Mouse (Mus musculus): ENCODE data around the gene Fam196b.

Gene Fam196b

GRCm38 (mm10) chr11:34314534-34315379 is at the start of gene Fam196b:
TSS of gene Fam196b (plus strand) at chr11:34314822.
- CTCF ChIA-PET, result interaction anchor here (0.6 kb wide), 2 partner anchors 15 to 44 kb away, joined by 3 to 5 read pairs; no protein-coding TSS in a partner anchor

- CTCF ChIA-PET, result no interaction called here
These were observed 42.6 kb upstream of the Fam196b start for GRCm38 (mm10) chr11:34272016-34272415.

GRCm38 (mm10) chr11:34275941-34276340 is 38.7 kb upstream of the Fam196b start:
- CTCF ChIA-PET, result no interaction called here

GRCm38 (mm10) chr11:34276363-34277046 is 38.1 kb upstream of the Fam196b start:
- CTCF ChIA-PET, result no interaction called here

GRCm38 (mm10) chr11:34277047-34277445 is 37.6 kb upstream of the Fam196b start:
- CTCF ChIA-PET, result no interaction called here

GRCm38 (mm10) chr11:34284124-34284808 is 30.4 kb upstream of the Fam196b start:
- CTCF ChIA-PET, result interaction anchor here (1.5 kb wide), 1 partner anchor 11 kb away, joined by 3 read pairs; no protein-coding TSS in a partner anchor

- CTCF ChIA-PET, result no interaction called here
These were observed 24.4 kb upstream of the Fam196b start for GRCm38 (mm10) chr11:34290265-34290664.

GRCm38 (mm10) chr11:34290708-34291107 is 23.9 kb upstream of the Fam196b start:
- CTCF ChIA-PET, result no interaction called here

- CTCF ChIA-PET, result no interaction called here
These were observed 23.3 kb upstream of the Fam196b start for GRCm38 (mm10) chr11:34291304-34291703.

GRCm38 (mm10) chr11:34297698-34298378 is 16.8 kb upstream of the Fam196b start:
- CTCF ChIA-PET, result interaction anchor here (0.6 kb wide), 1 partner anchor 876 kb away, joined by 4 read pairs; no protein-coding TSS in a partner anchor

- CTCF ChIA-PET, result no interaction called here
These were observed 15.1 kb upstream of the Fam196b start for GRCm38 (mm10) chr11:34299550-34299949.

GRCm38 (mm10) chr11:34300064-34300463 is 14.6 kb upstream of the Fam196b start:
- CTCF ChIA-PET, result interaction anchor here (0.6 kb wide), 1 partner anchor 377 kb away, joined by 11 read pairs; no protein-coding TSS in a partner anchor

GRCm38 (mm10) chr11:34306231-34306630 is 8.4 kb upstream of the Fam196b start:
- CTCF ChIA-PET, result no interaction called here

GRCm38 (mm10) chr11:34308731-34309130 is 5.9 kb upstream of the Fam196b start:
- CTCF ChIA-PET, result no interaction called here

- CTCF ChIA-PET, result no interaction called here
These were observed 5.3 kb upstream of the Fam196b start for GRCm38 (mm10) chr11:34309360-34309759.

- CTCF ChIA-PET, result no interaction called here
These were observed 2.9 kb upstream of the Fam196b start for GRCm38 (mm10) chr11:34311717-34312116.

- CTCF ChIA-PET, result no interaction called here
These were observed 2.4 kb upstream of the Fam196b start for GRCm38 (mm10) chr11:34312208-34312607.

- CTCF ChIA-PET, result no interaction called here
These were observed 761 bp downstream of the Fam196b start for GRCm38 (mm10) chr11:34315383-34315782.

- CTCF ChIA-PET, result no interaction called here
These were observed 1.6 kb downstream of the Fam196b start for GRCm38 (mm10) chr11:34316176-34316575.

GRCm38 (mm10) chr11:34317001-34317400 is 2.4 kb downstream of the Fam196b start:
- CTCF ChIA-PET, result interaction anchor here (0.6 kb wide), 1 partner anchor 1580 kb away, joined by 6 read pairs; no protein-coding TSS in a partner anchor

- CTCF ChIA-PET, result no interaction called here
These were observed 4.7 kb downstream of the Fam196b start for GRCm38 (mm10) chr11:34319282-34319681.

GRCm38 (mm10) chr11:34323664-34324063 is 9.0 kb downstream of the Fam196b start:
- CTCF ChIA-PET, result no interaction called here

All from spleen, embryonic (tissue).